Mouse (Mus musculus) erythroblast, embryonic 14.5 days (primary cell): ENCODE data around the gene Zfp512b. TPM values are rescaled to one million over a fixed set of nuclear protein-coding genes. Genes with fewer than 3 reads are reported as not detected.

Experiments used
- H3K27me3 ChIP-seq: 2 replicates; pipeline ENCODE4 v1.6.1; 2012; ENCODE audit warnings: inconsistent platforms; ENCODE audit not compliant: control insufficient read depth
- H3K36me3 ChIP-seq: 2 replicates; pipeline ENCODE4 v1.6.1; 2012; ENCODE audit warnings: mild to moderate bottlenecking, inconsistent platforms; ENCODE audit not compliant: control insufficient read depth
- H3K4me1 ChIP-seq: 2 replicates; pipeline ENCODE4 v1.6.1; 2012; ENCODE audit warnings: inconsistent platforms; ENCODE audit not compliant: control insufficient read depth
- H3K4me3 ChIP-seq: replicated peaks from 2 replicates; pipeline ENCODE3; 2012; ENCODE audit warnings: moderate library complexity, mild to moderate bottlenecking, inconsistent platforms
- H3K9me3 ChIP-seq: 2 replicates; pipeline ENCODE4 v1.6.1; 2012; ENCODE audit warnings: low read length, inconsistent platforms, mixed read lengths; ENCODE audit not compliant: control insufficient read depth
- GATA1 ChIP-seq: IDR thresholded peaks from 2 replicates; pipeline ENCODE4 v1.6.1; 2012; ENCODE audit warnings: low read length, inconsistent platforms, mixed read lengths
- TAL1 ChIP-seq: IDR thresholded peaks from 3 replicates; pipeline ENCODE4 v1.6.1; 2012; ENCODE audit warnings: low read length, inconsistent platforms, mixed read lengths
- polyA plus RNA-seq: library from polyadenylated mRNA; stranded (reverse); fragments of >175 nt; gene quantifications from 2 replicates; pipeline ENCODE4 v1.2.3, GENCODE M21; 2012

Gene Zfp512b
- polyA plus RNA-seq, 1 experiment, result 0.22 TPM

- Histone ChIP-seq H3K27me3 (no peaks in the 10 kb centered on the region), H3K36me3 (peaks cover 56% of the 10 kb centered on the region), H3K4me1 (peaks cover 69% of the 10 kb centered on the region), H3K9me3 (no peaks in the 10 kb centered on the region), H3K4me3 (no peak overlapping the region)
- TF ChIP-seq GATA1 (no peak), TAL1 (no peak)
Observed at GRCm38 (mm10) chr2:181582939-181583338, 9.7 kb downstream of the Zfp512b start.

GRCm38 (mm10) chr2:181582358-181582757 is 10.2 kb downstream of the Zfp512b start:
- Histone ChIP-seq H3K36me3 (peaks cover 52% of the 10 kb centered on the region), H3K4me1 (peaks cover 75% of the 10 kb centered on the region), H3K9me3 (no peaks in the 10 kb centered on the region), H3K27me3 (no peaks in the 10 kb centered on the region), H3K4me3 (peak overlapping the region; percentile 83)
- TF ChIP-seq TAL1 (no peak), GATA1 (no peak)

- TF ChIP-seq TAL1, result no peak
- TF ChIP-seq GATA1, result no peak
- H3K4me3 ChIP-seq, result peak overlapping the region; percentile 83
- no peaks in the 10 kb centered on the region for H3K9me3 ChIP-seq
- no peaks in the 10 kb centered on the region for H3K27me3 ChIP-seq
- peaks cover 83% of the 10 kb centered on the region for H3K4me1 ChIP-seq
- H3K36me3 ChIP-seq, result peaks cover 44% of the 10 kb centered on the region
Observed at GRCm38 (mm10) chr2:181581402-181582120, 11.0 kb downstream of the Zfp512b start.

- Histone ChIP-seq H3K9me3 (no peaks in the 10 kb centered on the region), H3K4me1 (peaks cover 88% of the 10 kb centered on the region), H3K36me3 (peaks cover 39% of the 10 kb centered on the region), H3K27me3 (no peaks in the 10 kb centered on the region), H3K4me3 (peak overlapping the region; percentile 83)
- TF ChIP-seq GATA1 (no peak), TAL1 (no peak)
Observed at GRCm38 (mm10) chr2:181581016-181581401, 11.6 kb downstream of the Zfp512b start.

- H3K4me1 ChIP-seq, result peaks cover 92% of the 10 kb centered on the region
Observed at GRCm38 (mm10) chr2:181580131-181580772, 12.4 kb downstream of the Zfp512b start.

GRCm38 (mm10) chr2:181579681-181580080 is 12.9 kb downstream of the Zfp512b start:
- Histone ChIP-seq H3K4me1 (peaks cover 97% of the 10 kb centered on the region), H3K9me3 (no peaks in the 10 kb centered on the region), H3K27me3 (no peaks in the 10 kb centered on the region), H3K36me3 (peaks cover 36% of the 10 kb centered on the region), H3K4me3 (no peak overlapping the region)
- TF ChIP-seq GATA1, result no peak
- no peak for TF ChIP-seq TAL1

More at GRCm38 (mm10) chr2:181580131-181580772, 12.4 kb downstream of the Zfp512b start:
- TF ChIP-seq GATA1, result no peak
- TF ChIP-seq TAL1, result no peak
- Histone ChIP-seq H3K36me3 (peaks cover 34% of the 10 kb centered on the region), H3K4me3 (peak overlapping the region; percentile 83), H3K9me3 (no peaks in the 10 kb centered on the region), H3K27me3 (no peaks in the 10 kb centered on the region)

- Histone ChIP-seq H3K27me3 (no peaks in the 10 kb centered on the region), H3K9me3 (no peaks in the 10 kb centered on the region), H3K36me3 (peaks cover 36% of the 10 kb centered on the region), H3K4me3 (peak overlapping the region; percentile 43), H3K4me1 (peaks cover 97% of the 10 kb centered on the region)
- TF ChIP-seq GATA1 (no peak), TAL1 (no peak)
Observed at GRCm38 (mm10) chr2:181578790-181579618, 13.6 kb downstream of the Zfp512b start.

GRCm38 (mm10) chr2:181577981-181578581 is 14.5 kb downstream of the Zfp512b start:
- H3K9me3 ChIP-seq, result no peaks in the 10 kb centered on the region
- H3K27me3 ChIP-seq, result no peaks in the 10 kb centered on the region
- H3K4me1 ChIP-seq, result peaks cover 98% of the 10 kb centered on the region
- TF ChIP-seq TAL1, result no peak
- TF ChIP-seq GATA1, result 0 out of 2 replicates have a peak, but pooled peaks have one; percentile 6
- peak overlapping the region; percentile 43 for H3K4me3 ChIP-seq
- H3K36me3 ChIP-seq, result peaks cover 40% of the 10 kb centered on the region
